Mouse (Mus musculus): ENCODE results near the gene Ifngr1.
"Not testable (repeated sequence)": the region's sequence is repeated elsewhere in the genome, so short reads cannot be mapped to it uniquely, and the experiment has no call there.

The Ifngr1 gene

GRCm38 (mm10) chr10:19585860-19586259 is 5.9 kb upstream of the Ifngr1 start:
- no peak for DNase-seq (ENCODE audit: extremely low read depth, insufficient read length, low spot score)

- no peak for DNase-seq (ENCODE audit: extremely low read depth, insufficient read length, low spot score)
Measured at GRCm38 (mm10) chr10:19587281-19587680, 4.5 kb upstream of the Ifngr1 start.

GRCm38 (mm10) chr10:19589626-19590025 is 2.1 kb upstream of the Ifngr1 start:
- no peak for DNase-seq (ENCODE audit: extremely low read depth, insufficient read length, low spot score)

GRCm38 (mm10) chr10:19591286-19591640 is 486 bp upstream of the Ifngr1 start:
- no peak for DNase-seq (ENCODE audit: extremely low read depth, insufficient read length, low spot score)

GRCm38 (mm10) chr10:19592556-19592955 is 807 bp downstream of the Ifngr1 start:
- DNase-seq (ENCODE audit: extremely low read depth, insufficient read length, low spot score), result no peak

- DNase-seq (ENCODE audit: extremely low read depth, insufficient read length, low spot score), result no peak
Measured at GRCm38 (mm10) chr10:19593296-19593695, 1.5 kb downstream of the Ifngr1 start.

- no peak for DNase-seq (ENCODE audit: extremely low read depth, insufficient read length, low spot score)
Measured at GRCm38 (mm10) chr10:19594201-19594905, 2.6 kb downstream of the Ifngr1 start.

- no peak for DNase-seq (ENCODE audit: extremely low read depth, insufficient read length, low spot score)
Measured at GRCm38 (mm10) chr10:19596866-19597265, 5.1 kb downstream of the Ifngr1 start.

- DNase-seq (ENCODE audit: extremely low read depth, insufficient read length, low spot score), result no peak
Measured at GRCm38 (mm10) chr10:19598091-19598490, 6.3 kb downstream of the Ifngr1 start.

- no peak for DNase-seq (ENCODE audit: extremely low read depth, insufficient read length, low spot score)
Measured at GRCm38 (mm10) chr10:19599331-19600092, 7.8 kb downstream of the Ifngr1 start.

GRCm38 (mm10) chr10:19600093-19600420 is 8.3 kb downstream of the Ifngr1 start:
- no peak for DNase-seq (ENCODE audit: extremely low read depth, insufficient read length, low spot score)

GRCm38 (mm10) chr10:19601502-19601901 is 9.8 kb downstream of the Ifngr1 start:
- DNase-seq (ENCODE audit: extremely low read depth, insufficient read length, low spot score), result not testable (repeated sequence)

GRCm38 (mm10) chr10:19603231-19603630 is 11.5 kb downstream of the Ifngr1 start:
- DNase-seq (ENCODE audit: extremely low read depth, insufficient read length, low spot score), result no peak

- DNase-seq (ENCODE audit: extremely low read depth, insufficient read length, low spot score), result no peak
Measured at GRCm38 (mm10) chr10:19609125-19609524, 17.4 kb downstream of the Ifngr1 start.

- DNase-seq (ENCODE audit: extremely low read depth, insufficient read length, low spot score), result no peak
Measured at GRCm38 (mm10) chr10:19611616-19612015, 19.9 kb downstream of the Ifngr1 start.

- no peak for DNase-seq (ENCODE audit: extremely low read depth, insufficient read length, low spot score)
Measured at GRCm38 (mm10) chr10:19613111-19613753, 21.5 kb downstream of the Ifngr1 start.

- no peak for DNase-seq (ENCODE audit: extremely low read depth, insufficient read length, low spot score)
Measured at GRCm38 (mm10) chr10:19619736-19620135, 28.0 kb downstream of the Ifngr1 start.

GRCm38 (mm10) chr10:19621408-19622048 is 29.8 kb downstream of the Ifngr1 start, which contains the start of gene Il22ra2:
Il22ra2 (plus strand) TSS chr10:19621998.
- no peak for DNase-seq (ENCODE audit: extremely low read depth, insufficient read length, low spot score)

- no peak for DNase-seq (ENCODE audit: extremely low read depth, insufficient read length, low spot score)
Measured at GRCm38 (mm10) chr10:19624617-19625016, 32.9 kb downstream of the Ifngr1 start.

- DNase-seq (ENCODE audit: extremely low read depth, insufficient read length, low spot score), result no peak
Measured at GRCm38 (mm10) chr10:19627342-19627741, 35.6 kb downstream of the Ifngr1 start.

GRCm38 (mm10) chr10:19627748-19628147 is 36.0 kb downstream of the Ifngr1 start:
- DNase-seq (ENCODE audit: extremely low read depth, insufficient read length, low spot score), result no peak
